Mouse (Mus musculus) limb, embryonic 15.5 days (tissue): ENCODE data around the gene Kdm4a. TPM values are rescaled to one million over a fixed set of nuclear protein-coding genes. Genes with fewer than 3 reads are reported as not detected.

ENCODE experiments used
- ATAC-seq: fragments of 200-750 bp; cut with Nextera tagmentation; 2 replicates; pipeline ENCODE4 v1.8.0; 2017; ENCODE audit warnings: low read depth, moderate TSS enrichment; ENCODE audit not compliant: insufficient number of reproducible peaks, low FRiP score, low TSS enrichment
- H3K27ac ChIP-seq: fragments of 300-500 bp; sonication (generic); 2 replicates; pipeline ENCODE4 v1.5.1; 2015; ENCODE audit warnings: moderate library complexity, mild to moderate bottlenecking, inconsistent platforms
- H3K27me3 ChIP-seq: fragments of 300-500 bp; sonication (generic); 2 replicates; pipeline ENCODE4 v1.6.1; 2015; ENCODE audit warnings: inconsistent platforms
- H3K36me3 ChIP-seq: fragments of 300-500 bp; sonication (generic); 2 replicates; pipeline ENCODE4 v1.6.1; 2015; ENCODE audit warnings: inconsistent platforms
- H3K4me1 ChIP-seq: fragments of 300-500 bp; sonication (generic); 2 replicates; pipeline ENCODE4 v1.6.1; 2015; ENCODE audit warnings: inconsistent platforms
- H3K4me2 ChIP-seq: fragments of 300-500 bp; sonication (generic); 2 replicates; pipeline ENCODE4 v1.6.1; 2015; ENCODE audit warnings: mild to moderate bottlenecking, inconsistent platforms
- H3K4me3 ChIP-seq: fragments of 300-500 bp; sonication (generic); 2 replicates; pipeline ENCODE4 v1.5.1; 2015; ENCODE audit warnings: mild to moderate bottlenecking, inconsistent platforms
- H3K9ac ChIP-seq: fragments of 300-500 bp; sonication (generic); 2 replicates; pipeline ENCODE4 v1.6.1; 2015; ENCODE audit warnings: inconsistent platforms
- H3K9me3 ChIP-seq: fragments of 300-500 bp; sonication (generic); 2 replicates; pipeline ENCODE4 v1.6.1; 2016; ENCODE audit warnings: inconsistent platforms
- WGBS: fragments of 180-500 bp; shearing (Covaris S2); methylation state at CpG from one replicate; pipeline ENCODE4 v1.1.7; 2015; 5-methylcytosine and 5-hydroxymethylcytosine counted together
- polyA plus RNA-seq: library from polyadenylated mRNA; unstranded; fragments of >200 nt; fragmentation: Nextera tagmentation; extraction: Ambion mirVana; gene quantifications from 2 replicates; pipeline ENCODE4 v1.2.1, GENCODE M21; 2015

Kdm4a gene
- polyA plus RNA-seq, 1 experiment from 2014 or later, result 35.0 TPM

DNA sequence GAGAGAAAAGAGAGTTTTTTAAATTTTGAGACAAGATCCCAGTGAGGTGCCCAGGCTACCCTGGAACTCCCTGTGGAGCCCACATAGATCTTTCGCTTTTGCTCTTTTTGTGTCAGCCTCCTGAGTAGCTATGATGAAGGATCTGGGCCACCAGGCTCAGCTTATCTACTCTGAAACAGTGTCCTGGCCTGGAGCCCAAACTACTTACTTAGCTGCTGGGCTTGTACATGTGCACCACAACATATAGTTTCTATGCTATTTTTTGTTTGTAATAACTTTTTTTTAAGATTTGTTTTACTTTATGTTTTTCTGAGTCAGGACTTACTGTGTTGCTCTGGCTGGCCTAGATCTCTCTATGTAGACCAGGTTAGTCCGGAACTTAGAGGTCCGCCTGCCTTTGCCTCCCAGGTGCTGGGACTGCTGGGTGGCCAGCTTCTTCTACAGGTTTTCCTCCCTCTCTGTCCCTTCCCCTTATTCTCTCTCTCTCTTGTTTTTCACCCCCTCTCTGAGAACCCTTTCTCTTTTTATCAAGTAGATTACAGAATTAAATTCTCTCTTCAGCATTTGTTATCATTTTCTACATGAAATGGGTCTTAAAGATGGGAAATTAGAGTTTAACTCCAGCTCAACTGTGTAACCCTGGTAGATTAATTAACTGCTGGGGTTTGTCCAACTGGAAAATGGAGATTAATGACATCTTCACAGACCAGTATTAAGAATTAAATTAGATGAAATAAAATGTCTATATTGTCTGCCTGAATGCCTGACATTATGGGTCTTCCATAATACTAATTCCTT, 74.4 kb downstream of the Kdm4a start:
- H3K9me3 ChIP-seq, result no peaks in the 10 kb centered on the region
- H3K4me3 ChIP-seq, result no peak overlapping the region
- no peaks in the 10 kb centered on the region for H3K27me3 ChIP-seq
- H3K4me1 ChIP-seq, result no peaks in the 10 kb centered on the region; the same call in 1 of the 2 replicates
- WGBS, result 96% methylated on average over 3 of the region's 3 CpGs
- no peak overlapping the region for H3K27ac ChIP-seq
- no peak overlapping the region for H3K4me2 ChIP-seq
- H3K9ac ChIP-seq, result no peak overlapping the region
- peaks cover 13% of the 10 kb centered on the region; the same call in 1 of the 2 replicates for H3K36me3 ChIP-seq
- ATAC-seq, result no peak

GRCm38 (mm10) chr4:118103280-118103830, 76.5 kb downstream of the Kdm4a start:
- 76% methylated on average over 8 of the region's 8 CpGs for WGBS
- Histone ChIP-seq H3K4me3 (no peak overlapping the region), H3K4me2 (no peak overlapping the region), H3K4me1 (no peaks in the 10 kb centered on the region), H3K27me3 (no peaks in the 10 kb centered on the region), H3K36me3 (peaks cover 13% of the 10 kb centered on the region; the same call in 1 of the 2 replicates), H3K9me3 (no peaks in the 10 kb centered on the region), H3K27ac (no peak overlapping the region), H3K9ac (no peak overlapping the region)
- no peak for ATAC-seq

DNA sequence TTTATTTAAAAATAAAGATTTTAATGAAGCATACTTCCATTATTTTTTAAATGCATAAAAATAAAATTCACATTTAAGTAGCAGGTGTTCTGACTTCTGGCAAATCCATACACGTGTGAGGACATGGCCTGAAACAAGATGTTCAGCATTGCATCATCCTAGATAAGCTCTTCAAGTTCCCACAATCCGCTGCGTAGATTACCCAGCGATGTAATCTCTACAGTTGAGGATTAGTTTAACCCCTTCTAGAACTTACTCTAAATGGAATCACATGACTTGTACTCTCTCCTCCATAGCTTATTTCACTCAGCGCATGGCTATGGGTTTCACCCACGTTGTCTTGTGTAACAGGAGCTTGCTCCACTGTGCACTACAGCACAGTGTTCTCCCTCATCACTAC, 78.3 kb downstream of the Kdm4a start:
- 81% methylated on average over 6 of the region's 6 CpGs for WGBS
- ATAC-seq, result no peak

DNA sequence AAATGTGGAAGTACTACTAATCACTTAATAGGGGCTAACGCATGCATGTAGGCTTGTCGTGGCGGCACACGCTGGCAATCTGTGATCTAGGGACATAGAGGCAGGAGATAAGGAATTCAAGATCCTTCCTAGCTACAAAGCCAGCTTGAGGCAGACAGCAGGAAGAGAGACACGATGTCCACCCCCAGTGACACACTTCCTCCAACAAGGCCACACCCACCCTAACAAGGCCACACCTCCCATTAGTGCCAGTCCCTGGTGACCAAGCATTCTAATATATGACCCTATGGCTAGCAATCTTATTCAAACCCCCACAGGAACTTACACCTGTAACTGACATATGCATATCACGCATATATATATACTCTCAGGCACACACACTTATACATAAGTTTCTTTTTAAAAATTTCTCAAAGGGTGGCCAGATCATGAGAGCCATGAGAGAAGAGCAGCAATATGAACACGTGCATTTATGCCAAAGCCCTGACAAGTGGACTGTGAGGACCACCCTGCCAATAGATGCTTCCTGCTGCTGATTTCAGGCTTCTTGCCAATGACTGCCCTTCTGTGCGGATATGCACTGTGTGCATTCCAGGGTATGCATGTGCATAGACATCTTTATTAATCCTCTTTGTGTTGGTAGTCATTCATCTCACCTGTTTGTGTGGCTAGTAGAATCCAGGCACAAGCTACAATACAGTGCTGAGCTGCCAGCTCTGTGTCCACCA, 80.0 kb downstream of the Kdm4a start:
- Histone ChIP-seq H3K27me3 (no peaks in the 10 kb centered on the region), H3K9me3 (no peaks in the 10 kb centered on the region), H3K9ac (no peak overlapping the region), H3K4me2 (no peak overlapping the region), H3K27ac (no peak overlapping the region), H3K4me3 (no peak overlapping the region), H3K36me3 (no peaks in the 10 kb centered on the region), H3K4me1 (peaks cover 3% of the 10 kb centered on the region; the same call in 1 of the 2 replicates)
- 89% methylated on average over 8 of the region's 8 CpGs for WGBS
- ATAC-seq, result no peak

More for the DNA sequence above, 78.3 kb downstream of the Kdm4a start:
- H3K36me3 ChIP-seq, result peaks cover under 1% of the 10 kb centered on the region; the same call in 1 of the 2 replicates
- H3K4me1 ChIP-seq, result peaks cover 2% of the 10 kb centered on the region; the same call in 1 of the 2 replicates
- no peak overlapping the region for H3K4me2 ChIP-seq
- H3K9ac ChIP-seq, result no peak overlapping the region
- no peak overlapping the region for H3K27ac ChIP-seq
- no peak overlapping the region for H3K4me3 ChIP-seq
- no peaks in the 10 kb centered on the region for H3K9me3 ChIP-seq
- no peaks in the 10 kb centered on the region for H3K27me3 ChIP-seq

GRCm38 (mm10) chr4:118098571-118098970, 81.3 kb downstream of the Kdm4a start:
- Histone ChIP-seq H3K27ac (no peak overlapping the region), H3K27me3 (no peaks in the 10 kb centered on the region), H3K9me3 (no peaks in the 10 kb centered on the region), H3K4me1 (peaks cover 3% of the 10 kb centered on the region; the same call in 1 of the 2 replicates), H3K9ac (no peak overlapping the region), H3K4me3 (no peak overlapping the region), H3K36me3 (no peaks in the 10 kb centered on the region), H3K4me2 (no peak overlapping the region)
- WGBS, result 92% methylated on average over 6 of the region's 6 CpGs
- no peak for ATAC-seq

DNA sequence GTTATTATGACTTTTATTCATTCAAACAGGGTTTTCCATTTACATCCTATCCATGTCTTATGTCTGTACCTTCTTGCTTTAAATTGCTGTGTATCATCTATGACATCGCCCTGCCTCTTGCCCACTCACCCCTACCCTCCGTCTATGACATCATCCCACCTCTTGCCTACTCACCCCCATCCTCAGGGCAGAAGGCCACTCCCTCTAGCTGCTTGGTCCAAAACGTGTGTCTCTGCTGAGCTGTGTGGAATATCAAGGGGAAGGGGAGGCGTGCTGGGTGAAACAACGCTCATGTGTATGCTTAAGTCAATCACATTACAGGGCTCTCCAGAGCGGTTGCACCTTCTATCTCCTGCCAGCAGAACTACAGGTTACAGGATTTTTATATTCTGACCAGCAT, 83.8 kb downstream of the Kdm4a start:
- Histone ChIP-seq H3K9me3 (no peaks in the 10 kb centered on the region), H3K4me1 (peaks cover 3% of the 10 kb centered on the region; the same call in 1 of the 2 replicates), H3K4me2 (no peak overlapping the region), H3K9ac (no peak overlapping the region), H3K4me3 (no peak overlapping the region), H3K36me3 (no peaks in the 10 kb centered on the region), H3K27me3 (no peaks in the 10 kb centered on the region), H3K27ac (no peak overlapping the region)
- ATAC-seq, result no peak
- 71% methylated on average over 6 of the region's 6 CpGs for WGBS

DNA sequence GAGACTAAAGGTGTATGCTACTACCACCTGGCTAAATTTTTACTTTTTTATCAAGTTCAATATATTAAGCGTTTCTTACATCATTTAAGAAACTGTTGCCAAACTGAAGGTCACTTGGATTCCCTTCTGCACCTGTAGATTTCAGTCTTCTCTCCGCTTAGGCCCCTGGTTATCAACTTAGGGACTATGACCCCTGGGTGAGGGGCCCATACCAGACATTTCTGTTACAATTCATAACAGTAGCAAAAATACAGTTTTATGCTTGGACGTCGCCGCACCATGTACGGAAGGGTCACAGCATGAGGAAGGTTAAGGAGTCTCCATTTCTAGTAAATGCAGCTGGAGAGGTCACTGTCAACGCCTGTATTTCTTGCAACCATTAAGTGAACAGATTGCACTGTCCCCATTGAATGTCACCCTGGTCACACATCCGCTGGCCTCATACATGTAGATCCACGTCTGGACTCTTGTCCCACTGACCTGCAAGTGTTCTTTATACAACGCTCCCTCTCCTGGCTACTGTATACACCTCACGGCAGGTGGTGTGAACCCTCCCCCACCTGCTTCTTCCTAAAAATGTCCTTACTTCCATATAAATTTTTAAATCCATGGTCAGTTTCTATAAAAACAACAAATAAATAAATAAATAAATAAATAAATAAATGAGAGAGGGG, 86.9 kb downstream of the Kdm4a start:
- no peak overlapping the region for H3K9ac ChIP-seq
- H3K27ac ChIP-seq, result no peak overlapping the region
- ATAC-seq, result no peak
- no peak overlapping the region for H3K4me3 ChIP-seq
- H3K4me2 ChIP-seq, result no peak overlapping the region
- WGBS, result 93% methylated on average over 11 of the region's 11 CpGs
- no peaks in the 10 kb centered on the region for H3K9me3 ChIP-seq
- peaks cover 3% of the 10 kb centered on the region; the same call in 1 of the 2 replicates for H3K4me1 ChIP-seq
- no peaks in the 10 kb centered on the region for H3K27me3 ChIP-seq
- no peaks in the 10 kb centered on the region for H3K36me3 ChIP-seq

- Histone ChIP-seq H3K9ac (no peak overlapping the region), H3K27me3 (no peaks in the 10 kb centered on the region), H3K4me2 (no peak overlapping the region), H3K27ac (no peak overlapping the region), H3K4me3 (no peak overlapping the region), H3K9me3 (no peaks in the 10 kb centered on the region), H3K4me1 (no peaks in the 10 kb centered on the region), H3K36me3 (no peaks in the 10 kb centered on the region)
- WGBS, result 89% methylated on average over 11 of the region's 11 CpGs
- no peak for ATAC-seq
These were observed 89.4 kb downstream of the Kdm4a start for GRCm38 (mm10) chr4:118090449-118090848.

GRCm38 (mm10) chr4:118089939-118090338, 89.9 kb downstream of the Kdm4a start:
- Histone ChIP-seq H3K27ac (no peak overlapping the region), H3K9me3 (no peaks in the 10 kb centered on the region), H3K36me3 (no peaks in the 10 kb centered on the region), H3K9ac (no peak overlapping the region), H3K27me3 (no peaks in the 10 kb centered on the region), H3K4me2 (no peak overlapping the region), H3K4me1 (no peaks in the 10 kb centered on the region), H3K4me3 (no peak overlapping the region)
- no peak for ATAC-seq
- WGBS, result 55% methylated on average over 9 of the region's 9 CpGs

DNA sequence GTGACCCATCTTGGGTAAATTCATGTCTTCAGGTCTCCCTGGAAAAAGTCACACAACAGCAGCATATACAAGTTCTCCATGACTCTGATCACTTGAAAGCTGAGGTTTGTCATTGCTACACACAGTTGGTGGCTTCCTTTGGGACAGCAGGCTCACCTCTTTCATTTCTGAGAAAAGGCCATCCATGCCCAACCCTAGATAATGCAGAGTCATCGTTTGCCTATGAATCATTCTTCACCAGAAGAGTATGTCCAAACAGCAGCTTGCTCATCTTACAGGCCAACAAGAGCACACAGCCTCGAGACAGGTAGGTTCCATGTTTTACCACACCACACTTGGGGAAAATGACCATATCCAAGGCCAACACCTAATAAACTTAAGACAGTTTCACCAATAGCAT, 91.1 kb downstream of the Kdm4a start:
- H3K27me3 ChIP-seq, result no peaks in the 10 kb centered on the region
- no peak for ATAC-seq
- 85% methylated on average over 2 of the region's 2 CpGs for WGBS
- peaks cover 6% of the 10 kb centered on the region; the same call in 1 of the 2 replicates for H3K4me1 ChIP-seq
- H3K36me3 ChIP-seq, result no peaks in the 10 kb centered on the region
- no peak overlapping the region for H3K4me2 ChIP-seq
- H3K9ac ChIP-seq, result no peak overlapping the region
- H3K9me3 ChIP-seq, result no peaks in the 10 kb centered on the region
- H3K27ac ChIP-seq, result no peak overlapping the region
- H3K4me3 ChIP-seq, result no peak overlapping the region
